Mouse (Mus musculus) olfactory bulb, adult 2 months (tissue): ENCODE measurements around the gene Hacl1. TPM values are rescaled to one million over a fixed set of nuclear protein-coding genes. Genes with fewer than 3 reads are reported as not detected.

Experiments used
- H3K27ac ChIP-seq: fragments of 200-500 bp; 2 replicates; pipeline ENCODE4 v1.5.1; 2012; ENCODE audit warnings: low read depth, low read length; ENCODE audit not compliant: insufficient read depth
- H3K4me1 ChIP-seq: fragments of 200-500 bp; 2 replicates; pipeline ENCODE4 v1.6.1; 2012; ENCODE audit warnings: low read length; ENCODE audit not compliant: control insufficient read depth, insufficient read depth
- H3K4me3 ChIP-seq: fragments of 200-500 bp; 2 replicates; pipeline ENCODE4 v1.5.1; 2012; ENCODE audit warnings: mild to moderate bottlenecking, low read depth, low read length, moderate library complexity; ENCODE audit not compliant: insufficient read depth
- CTCF ChIP-seq: fragments of 200-500 bp; IDR thresholded peaks from 2 replicates; pipeline ENCODE4 v1.5.1; 2012; ENCODE audit warnings: low read depth, mild to moderate bottlenecking, low read length, moderate library complexity; ENCODE audit not compliant: insufficient read depth
- POLR2A ChIP-seq: fragments of 200-500 bp; IDR thresholded peaks from 2 replicates; pipeline ENCODE4 v1.6.1; 2012; ENCODE audit warnings: mild to moderate bottlenecking, low read depth, low read length, moderate library complexity; ENCODE audit not compliant: insufficient read depth
- WGBS: fragments of 180-500 bp; shearing (Covaris S2); methylation state at CpG from one replicate; pipeline ENCODE4 v1.1.7; 2018; 5-methylcytosine and 5-hydroxymethylcytosine counted together
- polyA plus RNA-seq: library from polyadenylated mRNA; stranded (reverse); fragments of >200 nt; gene quantifications from 2 replicates; pipeline ENCODE4 v1.2.4, GENCODE M21; 2012; ENCODE audit warnings: low replicate concordance; ENCODE audit not compliant: missing spikeins, insufficient read depth, insufficient read length

The Hacl1 gene
- polyA plus RNA-seq, 1 experiment: not detected

DNA sequence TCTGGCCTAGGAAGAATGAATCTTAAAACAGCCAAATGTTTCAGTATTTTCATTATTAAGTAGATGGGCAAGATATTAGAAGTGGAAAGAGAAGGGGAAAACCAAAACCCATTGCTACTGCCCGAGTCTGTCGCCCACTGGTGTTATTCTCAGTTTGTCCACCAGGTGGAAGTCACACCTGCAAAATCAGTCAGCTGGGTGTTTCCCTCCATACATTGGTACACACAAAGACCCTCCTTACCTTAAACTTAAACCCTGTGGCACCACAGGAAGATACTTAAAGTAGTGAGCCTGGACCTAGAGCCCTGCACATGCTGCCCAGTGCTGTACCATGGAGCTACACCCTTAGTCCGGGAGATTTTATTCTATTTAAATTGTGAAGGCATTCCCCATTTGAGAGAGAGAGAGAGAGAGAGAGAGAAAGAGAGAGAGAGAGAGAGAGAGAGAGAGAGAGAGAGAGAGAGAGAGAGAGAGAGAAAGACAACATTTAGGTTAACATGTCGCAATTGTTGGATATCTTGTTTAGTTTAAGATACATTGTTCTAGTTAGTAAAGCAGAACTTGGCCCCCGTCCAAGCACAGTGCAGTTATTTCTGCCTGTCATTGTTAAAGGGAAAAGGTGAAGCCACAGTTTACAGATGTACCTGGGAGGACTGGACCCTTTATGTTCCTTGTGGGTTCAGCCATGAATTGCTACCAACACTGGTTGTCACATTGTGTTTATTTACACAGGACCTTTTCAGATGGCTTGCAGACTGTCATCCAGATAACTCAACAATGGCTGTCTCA, 16.0 kb upstream of the Hacl1 start:
- no peak overlapping the region for H3K4me3 ChIP-seq
- H3K27ac ChIP-seq: no peak overlapping the region
- WGBS: 26% methylated on average over 5 of the region's 5 CpGs
- TF ChIP-seq CTCF: no peak
- TF ChIP-seq POLR2A: no peak
- peaks cover 22% of the 10 kb centered on the region for H3K4me1 ChIP-seq

DNA sequence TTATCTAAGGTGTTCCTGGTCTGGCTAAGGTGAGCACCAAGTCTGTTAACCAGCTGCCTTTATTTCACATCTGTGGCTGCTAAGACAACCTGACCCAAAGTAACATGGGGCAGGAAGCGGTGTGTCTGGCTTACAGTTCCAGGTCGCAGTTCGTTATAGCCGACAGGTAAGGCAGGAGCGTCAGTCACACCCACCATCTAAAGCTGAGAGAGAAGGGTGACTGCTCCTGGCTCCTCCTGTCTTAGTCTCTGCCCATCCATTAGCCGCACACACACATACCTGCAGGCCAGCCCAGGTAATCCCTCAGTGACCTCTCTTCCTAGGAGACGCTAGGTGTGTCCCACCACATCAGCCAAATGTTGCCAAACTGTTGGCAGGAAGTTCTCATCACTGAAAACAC, 15.3 kb upstream of the Hacl1 start:
- H3K27ac ChIP-seq: no peak overlapping the region
- WGBS: 83% methylated on average over 7 of the region's 7 CpGs
- TF ChIP-seq CTCF: no peak
- TF ChIP-seq POLR2A: no peak
- H3K4me3 ChIP-seq: no peak overlapping the region
- peaks cover 20% of the 10 kb centered on the region for H3K4me1 ChIP-seq

DNA sequence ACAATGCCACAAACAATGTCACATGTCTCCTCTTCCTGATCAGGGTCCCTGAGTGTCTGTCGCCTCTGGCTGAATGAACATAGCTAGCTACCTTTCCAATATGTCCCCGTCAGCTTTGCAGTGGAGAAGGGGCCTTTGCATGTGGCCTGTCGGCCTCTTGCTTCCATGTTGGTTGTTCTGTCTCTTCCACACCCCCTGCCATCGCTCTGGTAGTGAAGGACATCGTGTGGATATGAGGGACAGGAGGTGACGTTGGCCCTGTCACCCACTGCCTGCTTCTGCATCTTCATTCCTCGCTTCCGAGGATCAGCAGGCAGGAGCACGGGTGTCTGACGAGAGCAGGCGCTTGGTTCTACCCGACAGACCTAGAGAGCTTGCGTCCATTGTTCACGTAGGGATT, 14.3 kb upstream of the Hacl1 start:
- Histone ChIP-seq H3K4me3 (no peak overlapping the region), H3K4me1 (peaks cover 17% of the 10 kb centered on the region), H3K27ac (no peak overlapping the region)
- WGBS: 92% methylated on average over 14 of the region's 14 CpGs
- TF ChIP-seq CTCF (no peak), POLR2A (no peak)

DNA sequence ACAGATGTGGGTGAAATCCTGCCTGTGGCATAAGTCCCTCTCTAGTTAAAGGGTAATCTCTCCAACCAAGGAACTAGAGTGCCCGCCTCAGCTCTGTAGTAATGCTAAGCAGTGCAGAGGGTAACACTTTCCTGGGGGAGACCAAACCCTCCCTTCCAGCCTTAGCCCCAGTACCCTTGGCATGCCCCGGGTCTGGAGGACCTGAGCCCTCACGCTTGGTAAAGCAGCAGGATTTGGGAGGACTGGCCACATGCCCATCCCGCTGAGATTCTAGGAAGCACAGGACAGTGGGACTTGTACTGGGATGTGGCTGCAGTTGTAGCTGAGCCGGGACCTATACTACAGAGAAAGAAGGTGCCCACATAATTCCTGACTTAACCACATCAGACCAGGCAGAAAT, 13.7 kb upstream of the Hacl1 start:
- H3K4me3 ChIP-seq: no peak overlapping the region
- TF ChIP-seq POLR2A (no peak), CTCF (no peak)
- WGBS: 82% methylated on average over 5 of the region's 5 CpGs
- H3K27ac ChIP-seq: no peak overlapping the region
- peaks cover 14% of the 10 kb centered on the region for H3K4me1 ChIP-seq

DNA sequence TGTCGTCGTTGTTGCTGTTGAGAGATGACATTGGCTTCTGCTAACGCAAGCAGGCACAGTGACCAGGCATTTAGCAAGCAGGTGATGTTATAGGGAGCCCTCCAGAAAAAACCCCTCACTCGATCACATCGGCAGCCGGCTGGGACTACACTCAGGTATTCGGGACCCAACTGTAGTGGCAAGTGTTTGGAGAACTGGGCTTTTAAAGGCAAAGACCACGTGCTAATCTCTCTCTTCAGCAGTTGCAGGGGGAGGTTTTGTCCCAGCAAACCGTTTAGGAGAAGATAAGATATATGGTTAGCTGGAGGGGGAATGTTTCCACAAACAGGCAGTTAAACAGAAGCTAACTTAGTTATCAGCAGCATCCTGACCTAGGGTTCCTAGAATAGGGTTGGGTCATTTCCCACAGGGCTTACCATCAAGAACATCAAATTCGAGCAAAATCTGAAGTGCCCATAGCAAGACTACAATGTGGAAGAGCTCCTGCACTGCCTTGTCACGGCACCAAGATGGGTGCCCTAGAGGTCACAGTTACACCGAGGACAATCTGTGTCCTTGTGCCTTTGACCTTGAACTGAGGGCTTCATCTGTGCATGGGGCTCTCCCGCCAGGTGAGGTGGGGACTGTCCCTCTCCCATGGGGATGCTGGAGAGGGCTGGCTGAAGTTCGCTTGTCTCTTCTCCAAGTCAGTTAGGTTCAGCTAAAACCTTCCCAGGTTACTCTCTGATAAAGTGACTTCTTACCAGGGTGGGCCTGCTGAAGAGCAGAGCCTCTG, 12.2 kb upstream of the Hacl1 start:
- 89% methylated on average over 14 of the region's 14 CpGs for WGBS

DNA sequence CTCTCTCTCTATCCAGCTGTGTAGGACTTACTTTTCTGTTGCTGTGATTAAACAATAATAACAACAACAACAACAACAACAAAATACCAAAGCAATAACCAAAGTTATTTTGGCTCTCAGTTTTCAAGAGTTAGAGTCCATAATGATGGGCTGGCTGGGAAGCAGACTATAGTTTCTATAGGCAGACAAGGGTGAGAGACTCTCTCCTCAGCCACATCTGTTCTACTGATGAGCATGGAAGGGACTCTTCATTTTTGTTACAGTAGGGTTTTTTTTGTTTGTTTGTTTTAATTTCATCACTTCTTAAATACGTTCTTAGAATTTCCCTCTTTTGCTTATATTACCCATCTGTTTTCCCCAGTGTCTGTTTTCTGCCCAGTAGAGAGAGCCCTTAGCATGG, 11.5 kb upstream of the Hacl1 start:
- TF ChIP-seq CTCF: no peak
- no peak for TF ChIP-seq POLR2A
- peaks cover 5% of the 10 kb centered on the region; the same call in 1 of the 2 replicates for H3K4me1 ChIP-seq
- WGBS: 88% methylated on average over 1 of the region's 1 CpGs
- no peak overlapping the region for H3K4me3 ChIP-seq
- H3K27ac ChIP-seq: no peak overlapping the region

More for the DNA sequence above, 12.2 kb upstream of the Hacl1 start:
- Histone ChIP-seq H3K27ac (no peak overlapping the region), H3K4me1 (peaks cover 10% of the 10 kb centered on the region), H3K4me3 (no peak overlapping the region)
- no peak for TF ChIP-seq CTCF

DNA sequence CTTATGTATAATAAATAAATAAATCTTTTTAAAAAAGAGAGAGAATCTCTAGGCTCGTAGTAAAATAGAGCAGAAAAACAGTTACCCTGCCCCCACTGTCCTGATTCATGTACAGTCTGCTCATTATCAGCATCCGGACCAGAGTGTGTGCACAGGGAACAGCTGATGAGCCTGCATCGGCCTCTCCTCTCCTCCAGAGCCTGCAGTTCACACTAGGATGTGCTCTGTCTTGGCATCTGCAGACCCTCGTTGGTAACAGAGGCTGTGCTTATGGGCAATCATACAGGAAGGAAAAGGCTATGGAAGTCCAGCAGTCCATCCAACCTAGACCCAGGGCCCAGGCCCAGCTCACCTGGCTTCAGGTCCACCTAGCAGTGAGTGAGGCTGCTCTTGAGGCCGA, 11.0 kb upstream of the Hacl1 start:
- 0 out of 2 replicates have a peak, but pooled peaks cover 3% of the 10 kb centered on the region for H3K4me1 ChIP-seq
- TF ChIP-seq CTCF (no peak), POLR2A (no peak)
- no peak overlapping the region for H3K4me3 ChIP-seq
- WGBS: 84% methylated on average over 5 of the region's 5 CpGs
- no peak overlapping the region for H3K27ac ChIP-seq

DNA sequence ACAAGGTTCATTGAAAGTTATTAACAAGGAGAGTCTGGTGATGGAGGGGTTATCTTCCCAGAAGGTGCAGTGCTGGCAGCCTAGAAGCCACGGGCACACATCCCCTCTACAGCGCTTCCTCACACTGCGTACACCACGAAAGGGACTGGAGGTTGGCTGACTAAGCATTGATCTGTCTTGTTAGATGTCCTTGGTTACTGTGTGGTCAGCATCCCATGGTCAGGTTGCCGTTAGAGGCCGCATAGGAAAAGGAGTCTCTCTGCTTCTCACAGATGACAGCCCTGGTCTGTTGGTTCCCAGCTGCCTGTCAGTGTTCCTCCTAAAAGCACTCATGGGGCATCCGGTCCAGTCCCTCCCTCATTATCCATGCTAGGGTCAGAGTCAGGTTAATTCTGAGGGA, 10.1 kb upstream of the Hacl1 start:
- Histone ChIP-seq H3K4me1 (0 out of 2 replicates have a peak, but pooled peaks cover 3% of the 10 kb centered on the region), H3K27ac (no peak overlapping the region), H3K4me3 (no peak overlapping the region)
- TF ChIP-seq POLR2A (no peak), CTCF (no peak)
- WGBS: 96% methylated on average over 7 of the region's 7 CpGs

DNA sequence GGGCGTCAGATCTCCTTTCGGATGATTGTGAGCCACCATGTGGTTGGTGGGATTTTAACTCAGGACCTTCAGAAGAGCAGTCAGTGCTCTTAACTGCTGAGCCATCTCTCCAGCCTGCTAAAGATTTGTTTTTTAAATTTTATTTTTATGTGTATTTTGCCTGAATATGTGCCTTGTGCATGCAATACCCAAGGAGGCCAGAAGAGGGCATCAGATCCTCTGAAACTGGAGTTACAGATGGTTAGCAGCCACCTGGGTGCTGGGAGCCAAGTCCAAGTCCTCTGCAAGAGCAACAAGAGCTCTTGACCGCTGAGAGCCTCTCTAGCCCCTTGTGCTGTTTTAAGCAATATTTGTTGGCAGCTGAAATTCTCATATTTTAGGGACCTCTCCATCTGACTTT, 9.3 kb upstream of the Hacl1 start:
- TF ChIP-seq CTCF (peak; percentile 11; the same call in 1 of the 2 replicates), POLR2A (no peak)
- 0 out of 2 replicates have a peak, but pooled peaks cover 3% of the 10 kb centered on the region for H3K4me1 ChIP-seq
- H3K27ac ChIP-seq: no peak overlapping the region
- 98% methylated on average over 3 of the region's 3 CpGs for WGBS
- no peak overlapping the region for H3K4me3 ChIP-seq
